Mouse (Mus musculus) forebrain, embryonic 15.5 days (tissue): Measurements from ENCODE around the gene Brpf1. TPM values are rescaled to one million over a fixed set of nuclear protein-coding genes. Genes with fewer than 3 reads are reported as not detected.
A peak's percentile ranks its signal among the peaks of the same experiment; 100 is the strongest.
"Not testable (repeated sequence)": the region's sequence is repeated elsewhere in the genome, so short reads cannot be mapped to it uniquely, and the experiment has no call there.

ENCODE experiments used
- ATAC-seq: fragments of 200-750 bp; cut with Nextera tagmentation; replicated peaks from 2 replicates; pipeline ENCODE4 v1.8.0; 2017; ENCODE audit warnings: mild to moderate bottlenecking, moderate TSS enrichment, moderate library complexity
- H3K27ac ChIP-seq: fragments of 300-500 bp; sonication (generic); replicated peaks from 2 replicates; pipeline ENCODE4 v1.5.1; 2015; ENCODE audit warnings: mild to moderate bottlenecking, inconsistent platforms
- H3K27me3 ChIP-seq: fragments of 300-500 bp; sonication (generic); 2 replicates; pipeline ENCODE4 v1.6.1; 2015; ENCODE audit warnings: inconsistent platforms
- H3K36me3 ChIP-seq: fragments of 300-500 bp; sonication (generic); 2 replicates; pipeline ENCODE4 v1.6.1; 2015; ENCODE audit warnings: mild to moderate bottlenecking, inconsistent platforms
- H3K4me1 ChIP-seq: fragments of 300-500 bp; sonication (generic); 2 replicates; pipeline ENCODE4 v1.6.1; 2015; ENCODE audit warnings: inconsistent platforms
- H3K4me2 ChIP-seq: fragments of 300-500 bp; sonication (generic); replicated peaks from 2 replicates; pipeline ENCODE4 v1.6.1; 2015; ENCODE audit warnings: mild to moderate bottlenecking, inconsistent platforms
- H3K4me3 ChIP-seq: fragments of 300-500 bp; sonication (generic); 2 replicates; pipeline ENCODE4 v1.5.1; 2015; ENCODE audit warnings: mild to moderate bottlenecking, inconsistent platforms
- H3K9ac ChIP-seq: fragments of 300-500 bp; sonication (generic); replicated peaks from 2 replicates; pipeline ENCODE4 v1.6.1; 2015; ENCODE audit warnings: mild to moderate bottlenecking, inconsistent platforms
- H3K9me3 ChIP-seq: fragments of 300-500 bp; sonication (generic); 2 replicates; pipeline ENCODE4 v1.6.1; 2016; ENCODE audit warnings: inconsistent platforms
- whole genome bisulfite sequencing: fragments of 180-500 bp; shearing (Covaris S2); methylation state at CpG from one replicate; pipeline ENCODE4 v1.1.7; 2015; ENCODE audit warnings: mixed read lengths; 5-methylcytosine and 5-hydroxymethylcytosine counted together
- polyA plus RNA-seq: library from polyadenylated mRNA; unstranded; fragments of >200 nt; fragmentation: Nextera tagmentation; extraction: Ambion mirVana; gene quantifications from 2 replicates; pipeline ENCODE4 v1.2.1, GENCODE M21; 2015

Brpf1 gene
- polyA plus RNA-seq, 1 experiment from 2014 or later, result 19.6 TPM

DNA sequence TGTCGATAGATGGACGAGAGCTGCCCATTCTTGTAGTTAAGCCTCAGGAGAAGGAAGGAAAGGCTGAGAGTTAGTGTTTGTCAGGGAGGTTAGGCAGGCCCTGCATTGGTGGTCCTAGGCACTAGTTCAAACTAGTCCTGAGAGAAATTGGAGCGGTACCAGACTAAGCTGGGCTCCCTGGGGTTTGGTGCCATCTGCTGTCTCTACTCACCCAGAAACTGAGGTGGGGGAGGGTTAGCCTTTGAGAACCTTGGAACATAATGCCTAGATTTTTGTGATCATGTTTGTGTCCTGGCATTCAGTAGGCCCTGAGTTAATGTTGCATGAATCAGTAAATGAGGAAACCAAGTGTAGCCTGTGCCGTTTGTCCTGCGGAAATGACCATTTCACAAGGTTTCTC is 1.2 kb downstream of the Brpf1 start:
- Histone ChIP-seq H3K9me3 (no peaks in the 10 kb centered on the region), H3K36me3 (peaks cover 18% of the 10 kb centered on the region), H3K4me3 (peak overlapping the region; percentile 80), H3K9ac (peak overlapping the region; percentile 92), H3K27me3 (no peaks in the 10 kb centered on the region), H3K4me2 (peak overlapping the region; percentile 99), H3K27ac (peak overlapping the region; percentile 98), H3K4me1 (peaks cover 26% of the 10 kb centered on the region)
- ATAC-seq, result no peak
- WGBS, result 27% methylated on average over 5 of the region's 5 CpGs

DNA sequence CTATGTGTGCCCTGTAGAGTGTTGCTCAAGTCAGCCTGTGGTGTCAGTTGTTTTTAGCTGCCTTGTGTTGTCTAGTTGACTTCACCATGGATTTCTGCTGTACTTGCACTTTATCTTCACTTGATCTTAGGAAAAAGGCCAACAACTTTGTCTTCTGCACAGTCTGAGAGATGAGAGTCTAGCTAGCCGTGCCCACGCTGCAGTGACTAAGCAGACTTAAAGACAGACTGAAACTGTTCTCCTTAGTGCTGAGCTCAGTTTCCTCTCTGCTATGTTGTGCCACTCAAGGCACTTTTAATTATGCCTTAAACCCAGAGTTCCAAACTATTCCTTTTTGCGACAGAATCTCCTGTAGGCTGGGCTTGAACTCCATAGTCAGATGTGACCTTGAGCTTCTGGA is 9.0 kb downstream of the Brpf1 start:
- ATAC-seq, result no peak
- Histone ChIP-seq H3K9me3 (no peaks in the 10 kb centered on the region), H3K27ac (no peak overlapping the region), H3K9ac (no peak overlapping the region), H3K4me2 (no peak overlapping the region), H3K36me3 (peaks cover 84% of the 10 kb centered on the region), H3K4me3 (no peak overlapping the region), H3K4me1 (0 out of 2 replicates have a peak, but pooled peaks cover 3% of the 10 kb centered on the region), H3K27me3 (no peaks in the 10 kb centered on the region)
- 93% methylated on average over 3 of the region's 3 CpGs for WGBS

GRCm38 (mm10) chr6:113326533-113327315 is 19.8 kb downstream of the Brpf1 start, which contains the start of gene Ogg1:
Ogg1 (plus strand) TSS chr6:113326972.
- peaks cover 16% of the 10 kb centered on the region for H3K4me1 ChIP-seq
- no peaks in the 10 kb centered on the region for H3K27me3 ChIP-seq
- no peaks in the 10 kb centered on the region for H3K9me3 ChIP-seq
- under 1% methylated on average over 52 of the region's 52 CpGs for WGBS
- H3K27ac ChIP-seq, result peak within 1 kb of the TSS; percentile 93
- H3K4me3 ChIP-seq, result peak within 1 kb of the TSS; percentile 52
- H3K4me2 ChIP-seq, result peak within 1 kb of the TSS; percentile 97
- H3K36me3 ChIP-seq, result peaks cover 42% of the 10 kb centered on the region
- H3K9ac ChIP-seq, result peak within 1 kb of the TSS; percentile 78
- peak; percentile 99 for ATAC-seq

GRCm38 (mm10) chr6:113329396-113329795 is 22.5 kb downstream of the Brpf1 start:
- H3K9ac ChIP-seq, result no peak overlapping the region
- H3K4me1 ChIP-seq, result peaks cover 23% of the 10 kb centered on the region
- WGBS, result 96% methylated on average over 1 of the region's 1 CpGs
- no peaks in the 10 kb centered on the region for H3K27me3 ChIP-seq
- peaks cover 21% of the 10 kb centered on the region for H3K36me3 ChIP-seq
- no peak overlapping the region for H3K4me2 ChIP-seq
- ATAC-seq, result no peak
- H3K9me3 ChIP-seq, result no peaks in the 10 kb centered on the region
- H3K4me3 ChIP-seq, result no peak overlapping the region
- no peak overlapping the region for H3K27ac ChIP-seq

DNA sequence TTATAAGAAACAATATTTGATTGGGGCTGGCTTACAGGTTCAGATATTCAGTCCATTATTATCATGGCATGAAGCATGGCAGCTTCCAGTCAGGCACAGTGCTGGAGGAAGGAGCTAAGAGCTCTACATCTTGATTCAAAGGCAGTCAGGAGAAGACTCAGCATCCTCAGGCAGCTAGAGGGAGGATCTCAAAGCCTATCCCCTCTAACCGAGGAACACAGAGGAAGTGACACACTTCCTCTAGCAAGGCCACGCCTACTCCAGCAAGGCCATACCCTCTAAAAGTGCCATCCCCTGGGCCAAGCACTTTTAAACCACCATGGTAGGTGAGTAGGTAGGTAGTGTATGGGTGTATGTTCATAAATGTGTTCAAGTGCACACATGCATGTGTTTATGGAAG is 23.6 kb downstream of the Brpf1 start:
- Histone ChIP-seq H3K4me3 (no peak overlapping the region), H3K27ac (no peak overlapping the region), H3K4me1 (peaks cover 20% of the 10 kb centered on the region), H3K9ac (no peak overlapping the region), H3K4me2 (no peak overlapping the region), H3K27me3 (no peaks in the 10 kb centered on the region), H3K36me3 (peaks cover 25% of the 10 kb centered on the region), H3K9me3 (no peaks in the 10 kb centered on the region)
- no peak for ATAC-seq
- 65% methylated on average over 2 of the region's 2 CpGs for WGBS

DNA sequence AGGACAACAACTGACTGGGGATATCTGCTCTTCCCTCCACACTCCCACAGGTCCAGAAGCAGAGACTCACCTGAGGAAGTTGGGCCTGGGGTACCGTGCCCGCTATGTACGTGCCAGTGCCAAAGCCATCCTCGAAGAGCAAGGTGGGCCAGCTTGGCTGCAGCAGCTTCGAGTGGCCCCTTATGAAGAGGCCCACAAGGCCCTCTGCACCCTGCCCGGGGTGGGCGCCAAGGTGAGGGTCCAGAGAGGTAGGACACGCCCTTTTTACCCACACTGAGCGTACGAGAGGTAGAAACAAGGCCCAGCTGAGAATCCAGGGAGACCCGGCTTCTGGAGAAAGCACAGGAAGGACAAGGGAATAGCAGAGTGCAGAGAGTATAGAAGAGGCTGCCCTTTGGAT is 24.8 kb downstream of the Brpf1 start:
- Histone ChIP-seq H3K36me3 (peaks cover 34% of the 10 kb centered on the region), H3K4me1 (peaks cover 12% of the 10 kb centered on the region), H3K4me2 (no peak overlapping the region), H3K4me3 (no peak overlapping the region), H3K27me3 (no peaks in the 10 kb centered on the region), H3K27ac (no peak overlapping the region), H3K9me3 (no peaks in the 10 kb centered on the region), H3K9ac (no peak overlapping the region)
- no peak for ATAC-seq
- WGBS, result 91% methylated on average over 11 of the region's 11 CpGs

- not testable (repeated sequence) for H3K27me3 ChIP-seq, H3K9me3 ChIP-seq, H3K4me1 ChIP-seq, H3K4me3 ChIP-seq, H3K9ac ChIP-seq, H3K4me2 ChIP-seq, ATAC-seq
- Histone ChIP-seq H3K36me3 (peaks cover 37% of the 10 kb centered on the region), H3K27ac (peak overlapping the region; percentile 71; the same call in 1 of the 2 replicates)
- WGBS, result 71% methylated on average over 6 of the region's 6 CpGs
Observed at GRCm38 (mm10) chr6:113332734-113333133, 25.8 kb downstream of the Brpf1 start.

DNA sequence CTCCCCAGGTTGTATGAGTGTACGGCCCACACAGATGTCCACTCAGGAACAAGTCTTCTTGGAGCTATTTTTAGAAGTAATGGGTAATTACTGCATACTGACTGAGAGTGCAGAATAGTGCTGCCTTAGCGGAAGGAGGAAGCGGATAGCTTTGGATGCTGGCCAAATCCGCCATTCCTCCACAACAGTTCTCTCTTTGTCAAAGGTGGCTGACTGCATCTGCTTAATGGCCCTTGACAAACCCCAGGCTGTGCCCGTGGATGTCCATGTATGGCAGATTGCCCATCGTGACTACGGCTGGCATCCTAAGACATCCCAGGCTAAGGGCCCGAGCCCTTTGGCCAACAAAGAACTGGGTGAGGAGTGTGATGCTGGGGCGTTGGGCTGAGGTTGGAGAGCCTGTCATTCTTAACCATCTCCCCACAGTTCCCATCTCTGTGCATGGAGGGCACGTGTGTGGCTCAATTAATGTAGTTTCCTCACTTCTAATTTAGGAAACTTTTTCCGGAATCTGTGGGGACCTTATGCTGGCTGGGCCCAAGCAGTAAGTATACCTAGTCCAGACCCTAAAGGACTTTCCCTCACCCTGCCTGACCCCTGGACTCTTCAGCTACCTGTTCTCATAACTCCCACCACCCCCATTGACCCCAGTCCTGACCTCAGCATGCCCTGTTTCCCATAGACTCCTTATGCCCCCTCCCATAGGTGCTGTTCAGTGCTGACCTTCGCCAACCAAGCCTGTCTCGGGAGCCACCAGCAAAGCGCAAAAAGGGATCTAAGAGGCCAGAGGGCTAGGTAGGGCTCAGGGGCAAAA is 26.4 kb downstream of the Brpf1 start:
- H3K27me3 ChIP-seq, result no peaks in the 10 kb centered on the region
- H3K9ac ChIP-seq, result no peak overlapping the region
- ATAC-seq, result peak; percentile 62
- H3K27ac ChIP-seq, result peak overlapping the region; percentile 71
- H3K9me3 ChIP-seq, result no peaks in the 10 kb centered on the region
- peaks cover 7% of the 10 kb centered on the region for H3K4me1 ChIP-seq
- peaks cover 43% of the 10 kb centered on the region for H3K36me3 ChIP-seq
- H3K4me3 ChIP-seq, result no peak overlapping the region
- H3K4me2 ChIP-seq, result no peak overlapping the region
- WGBS, result 43% methylated on average over 14 of the region's 14 CpGs

DNA sequence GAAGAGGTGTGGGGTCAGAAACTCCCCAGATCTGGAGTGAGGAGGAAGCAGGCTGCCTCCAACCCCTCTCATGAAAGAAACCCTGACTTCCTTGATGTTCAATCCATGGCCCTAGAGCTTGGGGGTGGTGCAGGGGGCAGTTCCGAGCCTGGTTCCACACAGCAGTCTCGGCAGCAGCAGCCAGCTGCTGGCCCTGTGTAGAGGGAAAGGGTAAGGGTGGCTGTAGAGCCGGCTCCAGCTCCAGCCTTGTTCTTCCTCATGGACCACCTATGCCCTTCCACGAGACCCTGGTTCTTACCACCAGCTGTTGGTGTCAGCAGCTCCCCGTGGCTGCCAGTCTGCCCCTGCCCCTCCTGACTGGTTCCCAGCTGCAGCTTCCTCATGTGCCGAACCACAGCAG is 27.3 kb downstream of the Brpf1 start:
- H3K4me2 ChIP-seq, result no peak overlapping the region
- peaks cover 50% of the 10 kb centered on the region for H3K36me3 ChIP-seq
- no peak for ATAC-seq
- H3K4me1 ChIP-seq, result peaks cover 7% of the 10 kb centered on the region
- H3K9me3 ChIP-seq, result no peaks in the 10 kb centered on the region
- no peak overlapping the region for H3K4me3 ChIP-seq
- H3K27ac ChIP-seq, result no peak overlapping the region
- H3K27me3 ChIP-seq, result no peaks in the 10 kb centered on the region
- 76% methylated on average over 6 of the region's 6 CpGs for WGBS
- H3K9ac ChIP-seq, result no peak overlapping the region

DNA sequence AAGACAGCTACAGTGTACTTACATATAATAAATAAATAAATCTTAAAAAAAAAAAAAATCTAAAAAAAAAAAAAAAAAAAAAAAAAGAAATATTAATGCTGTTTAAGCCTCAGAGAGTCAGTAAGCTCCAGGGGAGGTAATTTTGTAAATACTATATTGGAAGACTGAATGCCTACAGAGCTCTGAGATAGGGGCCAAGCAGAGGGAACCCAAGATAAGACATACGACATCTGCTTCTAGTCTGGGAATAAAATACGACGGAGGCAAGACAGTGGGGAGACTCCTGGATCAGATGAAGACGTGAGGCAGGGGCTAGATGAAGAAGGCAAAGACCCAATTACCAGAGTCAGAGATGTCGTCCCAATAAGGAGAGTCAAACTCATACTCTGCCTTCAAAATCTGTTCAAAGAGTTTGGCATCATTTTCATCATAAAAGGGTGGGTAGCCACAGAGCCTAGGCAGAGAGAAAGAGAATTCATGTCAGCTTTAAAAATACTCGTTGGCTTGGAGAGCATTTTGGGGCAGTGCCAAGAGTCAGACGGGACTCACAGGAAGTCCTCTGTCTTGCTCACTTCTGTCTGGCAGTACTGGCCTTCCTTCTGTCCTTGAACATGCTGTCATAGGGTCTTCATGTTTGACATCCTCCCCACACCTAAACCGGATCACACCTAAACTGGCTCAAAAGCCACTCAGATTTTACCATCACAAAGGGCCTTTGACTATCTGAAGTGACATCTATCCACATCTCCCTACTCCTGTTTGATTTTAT is 30.1 kb downstream of the Brpf1 start:
- no peak overlapping the region for H3K4me2 ChIP-seq
- ATAC-seq, result no peak
- peaks cover 14% of the 10 kb centered on the region for H3K4me1 ChIP-seq
- no peaks in the 10 kb centered on the region for H3K9me3 ChIP-seq
- no peak overlapping the region for H3K9ac ChIP-seq
- no peak overlapping the region for H3K4me3 ChIP-seq
- H3K27me3 ChIP-seq, result no peaks in the 10 kb centered on the region
- no peak overlapping the region for H3K27ac ChIP-seq
- peaks cover 41% of the 10 kb centered on the region for H3K36me3 ChIP-seq
- WGBS, result 64% methylated on average over 8 of the region's 8 CpGs

- Histone ChIP-seq H3K9ac (no peak overlapping the region), H3K27ac (peak overlapping the region; percentile 38), H3K9me3 (no peaks in the 10 kb centered on the region), H3K4me3 (0 out of 2 replicates have a peak overlapping the region, but pooled peaks have one; percentile 0), H3K4me1 (peaks cover 27% of the 10 kb centered on the region), H3K4me2 (0 out of 2 replicates have a peak overlapping the region, but pooled peaks have one; percentile 10), H3K27me3 (no peaks in the 10 kb centered on the region), H3K36me3 (peaks cover 20% of the 10 kb centered on the region)
- ATAC-seq, result no peak
- 86% methylated on average over 6 of the region's 6 CpGs for WGBS
Observed at GRCm38 (mm10) chr6:113341574-113341973, 34.6 kb downstream of the Brpf1 start.
